Mouse (Mus musculus): ENCODE measurements around the gene Srpk2. TPM values are rescaled to one million over a fixed set of nuclear protein-coding genes. Genes with fewer than 3 reads are reported as not detected.

Gene Srpk2
- polyA plus RNA-seq, 1 experiment: 22.8 TPM

GRCm38 (mm10) chr5:23578322-23578957 is 106.0 kb downstream of the Srpk2 start:
- TF ChIP-seq POLR2A (IDR thresholded peaks at IDR 0.05; ENCODE audit: borderline replicate concordance, control insufficient read depth, low read depth, low read length) (no peak), CTCF (IDR thresholded peaks at IDR 0.05; ENCODE audit: control insufficient read depth, insufficient read depth, low read length) (no peak)
- Histone ChIP-seq H3K27ac (ENCODE audit: control insufficient read depth, insufficient read depth, low read depth, low read length, poor library complexity) (no peak overlapping the region), H3K4me3 (replicated peaks; ENCODE audit: control insufficient read depth, low read depth, low read length) (no peak overlapping the region), H3K4me1 (ENCODE audit: control insufficient read depth, insufficient read depth, low read length) (peaks cover 3% of the 10 kb centered on the region; the same call in 1 of the 2 replicates)
- WGBS: 75% methylated on average over 4 of the region's 4 CpGs

GRCm38 (mm10) chr5:23577847-23578246 is 106.6 kb downstream of the Srpk2 start:
- TF ChIP-seq POLR2A (IDR thresholded peaks at IDR 0.05; ENCODE audit: borderline replicate concordance, control insufficient read depth, low read depth, low read length) (no peak), CTCF (IDR thresholded peaks at IDR 0.05; ENCODE audit: control insufficient read depth, insufficient read depth, low read length) (no peak)
- 80% methylated on average over 4 of the region's 4 CpGs for WGBS
- Histone ChIP-seq H3K4me1 (ENCODE audit: control insufficient read depth, insufficient read depth, low read length) (peaks cover 3% of the 10 kb centered on the region; the same call in 1 of the 2 replicates), H3K27ac (ENCODE audit: control insufficient read depth, insufficient read depth, low read depth, low read length, poor library complexity) (no peak overlapping the region), H3K4me3 (replicated peaks; ENCODE audit: control insufficient read depth, low read depth, low read length) (no peak overlapping the region)

GRCm38 (mm10) chr5:23576336-23577094 is 107.9 kb downstream of the Srpk2 start:
- 39% methylated on average over 6 of the region's 6 CpGs for WGBS
- no peak for TF ChIP-seq CTCF (IDR thresholded peaks at IDR 0.05; ENCODE audit: control insufficient read depth, insufficient read depth, low read length)
- TF ChIP-seq POLR2A (IDR thresholded peaks at IDR 0.05; ENCODE audit: borderline replicate concordance, control insufficient read depth, low read depth, low read length): no peak
- Histone ChIP-seq H3K4me1 (ENCODE audit: control insufficient read depth, insufficient read depth, low read length) (peaks cover 3% of the 10 kb centered on the region; the same call in 1 of the 2 replicates), H3K4me3 (replicated peaks; ENCODE audit: control insufficient read depth, low read depth, low read length) (no peak overlapping the region), H3K27ac (ENCODE audit: control insufficient read depth, insufficient read depth, low read depth, low read length, poor library complexity) (no peak overlapping the region)

GRCm38 (mm10) chr5:23573942-23574341 is 110.5 kb downstream of the Srpk2 start:
- H3K27ac ChIP-seq (ENCODE audit: control insufficient read depth, insufficient read depth, low read depth, low read length, poor library complexity): no peak overlapping the region
- H3K4me1 ChIP-seq (ENCODE audit: control insufficient read depth, insufficient read depth, low read length): peaks cover 3% of the 10 kb centered on the region; the same call in 1 of the 2 replicates
- H3K4me3 ChIP-seq (replicated peaks; ENCODE audit: control insufficient read depth, low read depth, low read length): no peak overlapping the region
- TF ChIP-seq POLR2A (IDR thresholded peaks at IDR 0.05; ENCODE audit: borderline replicate concordance, control insufficient read depth, low read depth, low read length) (no peak), CTCF (IDR thresholded peaks at IDR 0.05; ENCODE audit: control insufficient read depth, insufficient read depth, low read length) (no peak)
- WGBS: 87% methylated on average over 5 of the region's 5 CpGs

- WGBS: 86% methylated on average over 5 of the region's 5 CpGs
- peaks cover 2% of the 10 kb centered on the region; the same call in 1 of the 2 replicates for H3K4me1 ChIP-seq (ENCODE audit: control insufficient read depth, insufficient read depth, low read length)
- no peak overlapping the region for H3K4me3 ChIP-seq (replicated peaks; ENCODE audit: control insufficient read depth, low read depth, low read length)
- no peak overlapping the region for H3K27ac ChIP-seq (ENCODE audit: control insufficient read depth, insufficient read depth, low read depth, low read length, poor library complexity)
- TF ChIP-seq POLR2A (IDR thresholded peaks at IDR 0.05; ENCODE audit: borderline replicate concordance, control insufficient read depth, low read depth, low read length): no peak
- no peak for TF ChIP-seq CTCF (IDR thresholded peaks at IDR 0.05; ENCODE audit: control insufficient read depth, insufficient read depth, low read length)
Observed at GRCm38 (mm10) chr5:23568188-23568587, 116.2 kb downstream of the Srpk2 start.

- no peak for TF ChIP-seq POLR2A (IDR thresholded peaks at IDR 0.05; ENCODE audit: borderline replicate concordance, control insufficient read depth, low read depth, low read length)
- no peak for TF ChIP-seq CTCF (IDR thresholded peaks at IDR 0.05; ENCODE audit: control insufficient read depth, insufficient read depth, low read length)
- Histone ChIP-seq H3K27ac (ENCODE audit: control insufficient read depth, insufficient read depth, low read depth, low read length, poor library complexity) (peak overlapping the region; percentile 89; the same call in 1 of the 2 replicates), H3K4me3 (replicated peaks; ENCODE audit: control insufficient read depth, low read depth, low read length) (no peak overlapping the region), H3K4me1 (ENCODE audit: control insufficient read depth, insufficient read depth, low read length) (peaks cover 2% of the 10 kb centered on the region; the same call in 1 of the 2 replicates)
- WGBS: 47% methylated on average over 6 of the region's 6 CpGs
Observed at GRCm38 (mm10) chr5:23566382-23566781, 118.0 kb downstream of the Srpk2 start.

- TF ChIP-seq CTCF (IDR thresholded peaks at IDR 0.05; ENCODE audit: control insufficient read depth, insufficient read depth, low read length) (no peak), POLR2A (IDR thresholded peaks at IDR 0.05; ENCODE audit: borderline replicate concordance, control insufficient read depth, low read depth, low read length) (no peak)
- Histone ChIP-seq H3K4me1 (ENCODE audit: control insufficient read depth, insufficient read depth, low read length) (peaks cover 2% of the 10 kb centered on the region; the same call in 1 of the 2 replicates), H3K4me3 (replicated peaks; ENCODE audit: control insufficient read depth, low read depth, low read length) (no peak overlapping the region), H3K27ac (ENCODE audit: control insufficient read depth, insufficient read depth, low read depth, low read length, poor library complexity) (no peak overlapping the region)
- WGBS: 61% methylated on average over 4 of the region's 4 CpGs
Observed at GRCm38 (mm10) chr5:23562278-23563060, 121.9 kb downstream of the Srpk2 start.

- Histone ChIP-seq H3K27ac (ENCODE audit: control insufficient read depth, insufficient read depth, low read depth, low read length, poor library complexity) (no peak overlapping the region), H3K4me3 (replicated peaks; ENCODE audit: control insufficient read depth, low read depth, low read length) (no peak overlapping the region), H3K4me1 (ENCODE audit: control insufficient read depth, insufficient read depth, low read length) (no peaks in the 10 kb centered on the region; the same call in 1 of the 2 replicates)
- TF ChIP-seq POLR2A (IDR thresholded peaks at IDR 0.05; ENCODE audit: borderline replicate concordance, control insufficient read depth, low read depth, low read length): no peak
- TF ChIP-seq CTCF (IDR thresholded peaks at IDR 0.05; ENCODE audit: control insufficient read depth, insufficient read depth, low read length): no peak
- 77% methylated on average over 2 of the region's 2 CpGs for WGBS
Observed at GRCm38 (mm10) chr5:23561227-23561626, 123.2 kb downstream of the Srpk2 start.
